Mouse (Mus musculus): ENCODE results near the gene Gm11084.

DNA sequence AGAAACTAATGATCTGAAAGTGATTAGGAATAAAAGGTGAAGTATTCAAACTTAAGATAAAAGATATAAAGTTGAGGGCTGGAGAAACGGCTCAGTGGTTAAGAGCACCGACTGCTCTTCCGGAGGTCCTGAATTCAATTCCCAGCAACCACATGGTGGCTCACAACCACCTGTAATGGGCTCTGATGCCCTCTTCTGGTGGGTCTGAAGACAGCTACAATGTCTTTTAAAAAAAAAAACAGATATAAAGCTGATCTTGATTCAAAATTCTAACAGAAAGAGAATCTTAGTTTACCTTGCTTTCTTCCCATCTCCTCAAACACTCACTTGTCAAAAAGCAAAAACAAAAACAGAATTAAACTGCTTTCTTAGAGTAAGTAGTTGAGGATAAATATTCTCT is 30.1 kb downstream of the Gm11084 start:
- TF ChIP-seq POLR2A (IDR thresholded peaks at IDR 0.05; ENCODE audit: control insufficient read depth, low read depth, low read length) (no peak), CTCF (IDR thresholded peaks at IDR 0.05; ENCODE audit: control insufficient read depth, insufficient read depth, insufficient replicate concordance, low read depth, low read length) (no peak)

All from testis, adult 2 months (tissue).